Comparison of ENCODE assay signal across 29 mouse cellular contexts in genomic region chr8:123203571-123203970, GRCm38 (mm10). TPM values are rescaled to one million over a fixed set of nuclear protein-coding genes. Genes with fewer than 3 reads are reported as not detected.
DNase-seq lines count a peak whose midpoint lies in the region; ATAC-seq and TF ChIP-seq lines count a peak whose summit lies in the region.
"Had no signal": no experiment of that assay in that cellular context is flagged by ENCODE, and none has a peak within 500 bp of the region (broad histone marks: within the 10 kb centered on the region; RNA-seq: fewer than 3 reads in every experiment).

No protein-coding gene starts in this region.

- DNase-seq in lung, postnatal 0 days (ENCODE audit: low spot score): peak; percentile 28
- DNase-seq in lung, postnatal 4 days: no peak
- DNase-seq in MEL (ENCODE audit: low read depth, low spot score): peak; percentile 12
- no peak for DNase-seq in spleen, postnatal 10 days (ENCODE audit: low spot score in 2 of 2)
- DNase-seq in kidney, postnatal 10 days: no peak
- no peak for DNase-seq in left cerebral cortex, postnatal 4 days
- DNase-seq: adrenal gland, postnatal 14 days; cerebellum, adult 8-10 months; cerebellum, postnatal 36 days; gastrocnemius, postnatal 36 days; kidney, adult 8-10 months; kidney, postnatal 14 days; lung, adult 18-20 months; lung, postnatal 36 days; right cerebral cortex, adult 18-20 months; right cerebral cortex, postnatal 4 days; thymus, adult 18-20 months had no signal

- no peak for TF ChIP-seq CTCF in lung, postnatal 0 days (IDR thresholded peaks at IDR 0.05)
- no peak for TF ChIP-seq CTCF in MEL (IDR thresholded peaks at IDR 0.05 in 2 of 3, conservative IDR thresholded peaks at IDR 0.05 in 1 of 3; ENCODE audit: control insufficient read depth in 1 of 3, insufficient read depth in 1 of 3, low read depth in 2 of 3, low read length in 3 of 3, poor library complexity in 1 of 3, severe bottlenecking in 1 of 3)

- H3K4me2 ChIP-seq in lung, postnatal 0 days (replicated peaks; ENCODE audit: low read depth, low read length): no peak overlapping the region
- H3K4me2 ChIP-seq: hindbrain, embryonic 13.5 days; intestine, embryonic 15.5 days; liver, embryonic 12.5 days; neural tube, embryonic 15.5 days; stomach, embryonic 15.5 days had no signal

- H3K4me3 ChIP-seq in lung, postnatal 0 days (ENCODE audit: low read depth, low read length): no peak overlapping the region
- no peak overlapping the region for H3K4me3 ChIP-seq in MEL (ENCODE audit: control insufficient read depth in 1 of 2, insufficient read depth in 1 of 2, low read depth in 2 of 2, low read length in 2 of 2)
- H3K4me3 ChIP-seq: hindbrain, embryonic 13.5 days; intestine, embryonic 15.5 days; liver, embryonic 12.5 days; midbrain, embryonic 10.5 days; myocyte; neural tube, embryonic 15.5 days; stomach, embryonic 15.5 days had no signal

- H3K9me3 ChIP-seq in lung, postnatal 0 days (ENCODE audit: low read length): no peaks in the 10 kb centered on the region
- no peaks in the 10 kb centered on the region for H3K9me3 ChIP-seq in MEL (replicated peaks; ENCODE audit: insufficient read depth, low read length)
- H3K9me3 ChIP-seq: hindbrain, embryonic 13.5 days; intestine, embryonic 15.5 days; liver, embryonic 12.5 days; midbrain, embryonic 10.5 days; neural tube, embryonic 15.5 days; stomach, embryonic 15.5 days had no signal

- intact Hi-C loops in left cerebral cortex, postnatal 4 days (cut with DNase I): loop anchor here (5.0 kb wide), 1 partner anchor 96 kb away; no protein-coding TSS in a partner anchor

- no peaks in the 10 kb centered on the region for H3K4me1 ChIP-seq in lung, postnatal 0 days (ENCODE audit: insufficient read depth, low read depth, low read length)
- no peaks in the 10 kb centered on the region for H3K4me1 ChIP-seq in MEL (ENCODE audit: control insufficient read depth in 1 of 2, insufficient read depth in 2 of 2, low read length in 2 of 2)
- H3K4me1 ChIP-seq: hindbrain, embryonic 13.5 days; intestine, embryonic 15.5 days; liver, embryonic 12.5 days; midbrain, embryonic 10.5 days; stomach, embryonic 15.5 days had no signal

- H3K36me3 ChIP-seq in lung, postnatal 0 days (ENCODE audit: insufficient read depth, low read length): peaks cover under 1% of the 10 kb centered on the region; the same call in 1 of the 2 replicates
- H3K36me3 ChIP-seq in MEL (ENCODE audit: control insufficient read depth in 1 of 2, insufficient read depth in 2 of 2, low read length in 2 of 2): no peaks in the 10 kb centered on the region

- TF ChIP-seq RAD21 in MEL (IDR thresholded peaks at IDR 0.05; ENCODE audit: low read depth, low read length): no peak

- H3K9ac ChIP-seq in lung, postnatal 0 days (replicated peaks; ENCODE audit: low read depth): no peak overlapping the region
- H3K9ac ChIP-seq in MEL (ENCODE audit: control insufficient read depth, low read depth, low read length, poor library complexity, severe bottlenecking): no peak overlapping the region
- H3K9ac ChIP-seq: hindbrain, embryonic 13.5 days; intestine, embryonic 15.5 days; liver, embryonic 12.5 days; neural tube, embryonic 15.5 days; stomach, embryonic 15.5 days had no signal

- no peak for TF ChIP-seq POLR2A in MEL (IDR thresholded peaks at IDR 0.05; ENCODE audit: control insufficient read depth in 1 of 2, insufficient read depth in 1 of 2, low read depth in 1 of 2, low read length in 2 of 2, poor library complexity in 1 of 2)

- H3K79me2 ChIP-seq in MEL (ENCODE audit: control insufficient read depth, insufficient read depth, low read length, poor library complexity): no peaks in the 10 kb centered on the region

- no peaks in the 10 kb centered on the region for H3K27me3 ChIP-seq in lung, postnatal 0 days (replicated peaks; ENCODE audit: insufficient read depth, low read length)
- H3K27me3 ChIP-seq in MEL (ENCODE audit: control insufficient read depth in 1 of 2, insufficient read depth in 2 of 2, low read length in 2 of 2): no peaks in the 10 kb centered on the region
- H3K27me3 ChIP-seq: hindbrain, embryonic 13.5 days; intestine, embryonic 15.5 days; neural tube, embryonic 15.5 days; stomach, embryonic 15.5 days had no signal

- no peak for ATAC-seq in lung, postnatal 0 days
- peak; percentile 54 for ATAC-seq in megakaryocyte, adult 5-6 weeks (ENCODE audit: poor library complexity, severe bottlenecking)
- ATAC-seq: forebrain, embryonic 16.5 days; intestine, embryonic 15.5 days; liver, embryonic 12.5 days; midbrain, embryonic 16.5 days; Patski had no signal

- TF ChIP-seq EP300 in lung, postnatal 0 days (IDR thresholded peaks at IDR 0.05): no peak
- no peak for TF ChIP-seq EP300 in MEL (IDR thresholded peaks at IDR 0.05; ENCODE audit: low read depth in 1 of 2, low read length in 2 of 2)

- no peak overlapping the region for H3K27ac ChIP-seq in lung, postnatal 0 days (ENCODE audit: low read length)
- H3K27ac ChIP-seq in MEL (ENCODE audit: control insufficient read depth, low read depth, low read length): no peak overlapping the region
- H3K27ac ChIP-seq: hindbrain, embryonic 13.5 days; intestine, embryonic 15.5 days; liver, embryonic 12.5 days; midbrain, embryonic 10.5 days; neural tube, embryonic 15.5 days; stomach, embryonic 15.5 days had no signal

- 72% methylated on average over 3 of the region's 3 CpGs for WGBS in lung, postnatal 0 days

TF ChIP-seq in MEL, 35 proteins besides CTCF, POLR2A, EP300 and RAD21:
- TF ChIP-seq USF2 (IDR thresholded peaks at IDR 0.05; ENCODE audit: borderline replicate concordance in 1 of 2, insufficient read depth in 1 of 2, low read depth in 1 of 2, low read length in 2 of 2) (no peak), POLR2AphosphoS5 (IDR thresholded peaks at IDR 0.05; ENCODE audit: borderline replicate concordance, low read depth, low read length) (no peak), CHD2 (IDR thresholded peaks at IDR 0.05; ENCODE audit: low read length) (no peak), ZC3H11A (IDR thresholded peaks at IDR 0.05; ENCODE audit: low read depth, low read length) (no peak), KAT2A (conservative IDR thresholded peaks at IDR 0.05; ENCODE audit: low read depth, low read length) (no peak), MYC (IDR thresholded peaks at IDR 0.05; ENCODE audit: low read depth, low read length) (no peak), HCFC1 (IDR thresholded peaks at IDR 0.05; ENCODE audit: low read depth, low read length) (no peak), NELFE (IDR thresholded peaks at IDR 0.05; ENCODE audit: low read depth, low read length) (no peak), MYB (IDR thresholded peaks at IDR 0.05; ENCODE audit: low read depth, low read length) (no peak), NRF1 (IDR thresholded peaks at IDR 0.05; ENCODE audit: insufficient read depth, low read depth, low read length, poor library complexity, severe bottlenecking) (no peak), POLR2AphosphoS2 (IDR thresholded peaks at IDR 0.05; ENCODE audit: low read length) (no peak), SIN3A (IDR thresholded peaks at IDR 0.05; ENCODE audit: low read length) (no peak), ZKSCAN1 (IDR thresholded peaks at IDR 0.05; ENCODE audit: low read depth, low read length) (no peak)

RNA-seq across cellular contexts. Expression of gene Chmp1a, which starts 9.0 kb away (rescaled TPM):
- polyA plus RNA-seq in lung, postnatal 0 days (2015; fragmentation: Nextera tagmentation; extraction: Ambion mirVana): 127 and 130 TPM in 2 replicates
- total RNA-seq in MEL (2012; rRNA removed): 68.6 and 80.5 TPM in 2 replicates
- polyA plus RNA-seq in MEL (2012; ENCODE audit: insufficient read depth in 1 of 2, insufficient read length in 2 of 2, low read depth in 1 of 2, low replicate concordance in 2 of 2, missing spikeins in 1 of 2): 10 to 100 TPM in 1 of 2 experiments, not detected in 1; 85.7 TPM
- 21.9 and 24.2 TPM in 2 replicates for total RNA-seq in megakaryocyte, adult 5-6 weeks (2015)
- total RNA-seq in megakaryocyte, adult 5-6 weeks (2017): 36.1 and 42.8 TPM in 2 replicates
- 100 to 1,000 TPM; 103 to 129 TPM for total RNA-seq in left cerebral cortex, postnatal 4 days (2021)

RNA-seq across cellular contexts. Expression of gene Spata33, which starts 9.1 kb away (rescaled TPM):
- polyA plus RNA-seq in lung, postnatal 0 days (2015; fragmentation: Nextera tagmentation; extraction: Ambion mirVana): 3.2 and 4.8 TPM in 2 replicates
- 0.98 and 1.2 TPM in 2 replicates for total RNA-seq in MEL (2012; rRNA removed)
- polyA plus RNA-seq in MEL (2012; ENCODE audit: insufficient read depth in 1 of 2, insufficient read length in 2 of 2, low read depth in 1 of 2, low replicate concordance in 2 of 2, missing spikeins in 1 of 2): 1 to 10 TPM in 1 of 2 experiments, not detected in 1; 1.4 TPM
- total RNA-seq in megakaryocyte, adult 5-6 weeks (2015): 0.09 and 0.11 TPM in 2 replicates
- not detected in 2 replicates for total RNA-seq in megakaryocyte, adult 5-6 weeks (2017)
- 1 to 10 TPM; 7.3 to 8.9 TPM for total RNA-seq in left cerebral cortex, postnatal 4 days (2021)

RNA-seq across cellular contexts. Expression of gene Dpep1, which starts 17.5 kb away (rescaled TPM):
- 98.1 and 104 TPM in 2 replicates for polyA plus RNA-seq in lung, postnatal 0 days (2015; fragmentation: Nextera tagmentation; extraction: Ambion mirVana)
- total RNA-seq in MEL (2012; rRNA removed): not detected in 2 replicates
- polyA plus RNA-seq in MEL (2012; ENCODE audit: insufficient read depth in 1 of 2, insufficient read length in 2 of 2, low read depth in 1 of 2, low replicate concordance in 2 of 2, missing spikeins in 1 of 2): not detected
- 0.36 and 1.8 TPM in 2 replicates for total RNA-seq in megakaryocyte, adult 5-6 weeks (2015)
- total RNA-seq in megakaryocyte, adult 5-6 weeks (2017): 0.24 and 0.33 TPM in 2 replicates
- total RNA-seq in left cerebral cortex, postnatal 4 days (2021): not detected
- total RNA-seq: ES-E14 had no signal
- polyA plus RNA-seq: Patski had no signal

RNA-seq across cellular contexts. Expression of gene Cdk10, which starts 21.1 kb away (rescaled TPM):
- 23.4 and 28.3 TPM in 2 replicates for polyA plus RNA-seq in lung, postnatal 0 days (2015; fragmentation: Nextera tagmentation; extraction: Ambion mirVana)
- 23.2 and 28.0 TPM in 2 replicates for total RNA-seq in MEL (2012; rRNA removed)
- 10 to 100 TPM in 1 of 2 experiments, not detected in 1; 43.8 TPM for polyA plus RNA-seq in MEL (2012; ENCODE audit: insufficient read depth in 1 of 2, insufficient read length in 2 of 2, low read depth in 1 of 2, low replicate concordance in 2 of 2, missing spikeins in 1 of 2)
- total RNA-seq in megakaryocyte, adult 5-6 weeks (2015): 11.1 and 13.8 TPM in 2 replicates
- 16.3 and 20.2 TPM in 2 replicates for total RNA-seq in megakaryocyte, adult 5-6 weeks (2017)
- total RNA-seq in left cerebral cortex, postnatal 4 days (2021): 10 to 100 TPM; 84.6 to 91.6 TPM

RNA-seq across cellular contexts. Expression of gene Spata2l, which starts 32.5 kb away (rescaled TPM):
- 4.8 TPM in 2 replicates for polyA plus RNA-seq in lung, postnatal 0 days (2015; fragmentation: Nextera tagmentation; extraction: Ambion mirVana)
- 1.2 and 1.9 TPM in 2 replicates for total RNA-seq in MEL (2012; rRNA removed)
- polyA plus RNA-seq in MEL (2012; ENCODE audit: insufficient read depth in 1 of 2, insufficient read length in 2 of 2, low read depth in 1 of 2, low replicate concordance in 2 of 2, missing spikeins in 1 of 2): 1 to 10 TPM in 1 of 2 experiments, not detected in 1; 3.1 TPM
- total RNA-seq in megakaryocyte, adult 5-6 weeks (2015): 5.4 and 5.5 TPM in 2 replicates
- 2.2 and 4.7 TPM in 2 replicates for total RNA-seq in megakaryocyte, adult 5-6 weeks (2017)
- total RNA-seq in left cerebral cortex, postnatal 4 days (2021): 10 to 100 TPM; 22.6 to 28.6 TPM

Comparison
In these comparisons a context has a peak if more than half of its experiments do, and no peak if none do; other contexts are left out.
1. DNase-seq: peak in lung, postnatal 0 days (single experiment) and MEL (single experiment); none in lung, postnatal 4 days (0 of 2), spleen, postnatal 10 days (0 of 2), kidney, postnatal 10 days (single experiment) and left cerebral cortex, postnatal 4 days (single experiment).